In the genomic region with DNA sequence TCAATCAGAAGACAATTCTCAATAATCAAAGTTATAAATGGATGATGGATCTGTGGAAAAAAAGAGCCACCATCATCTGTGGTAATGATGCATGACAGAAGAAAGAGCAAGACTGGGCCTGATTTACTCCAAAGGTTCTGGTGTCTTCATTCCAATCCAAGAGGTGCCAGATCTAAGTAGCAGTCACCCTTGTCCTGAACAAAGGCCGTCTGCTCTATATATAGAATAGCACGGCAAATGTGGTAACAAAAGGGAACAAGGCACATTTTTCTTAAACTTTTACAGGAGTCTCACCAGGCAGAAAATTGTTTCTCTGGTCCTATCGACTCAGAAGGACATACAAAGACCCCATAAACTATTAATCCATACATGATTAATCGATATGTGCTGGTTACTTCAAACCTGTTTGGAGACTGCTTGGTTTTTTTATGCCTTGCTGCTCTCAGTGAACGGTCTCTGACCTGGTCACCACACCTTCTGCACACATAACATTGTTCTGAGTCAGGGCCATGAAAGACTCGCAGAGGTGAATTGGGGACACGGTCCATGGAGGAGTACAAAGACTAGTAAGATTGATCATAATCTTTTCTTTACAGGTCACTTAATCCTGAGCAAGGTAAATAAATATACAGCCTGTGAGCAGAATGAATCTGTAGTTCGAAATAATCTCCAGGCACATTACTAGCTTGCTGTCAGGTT, we compare ENCODE assay signal across 18 mouse cellular contexts. TPM values are rescaled to one million over a fixed set of nuclear protein-coding genes. Genes with fewer than 3 reads are reported as not detected.
DNase-seq lines count a peak whose midpoint lies in the region; ATAC-seq and TF ChIP-seq lines count a peak whose summit lies in the region.
"Had no signal": no experiment of that assay in that cellular context is flagged by ENCODE, and none has a peak within 500 bp of the region (broad histone marks: within the 10 kb centered on the region; RNA-seq: fewer than 3 reads in every experiment).

No protein-coding gene starts in this region.

- H3K27me3 ChIP-seq in heart, embryonic 10.5 days (ENCODE audit: insufficient read depth, poor library complexity, severe bottlenecking) = no peaks in the 10 kb centered on the region
- H3K27me3 ChIP-seq in stomach, postnatal 0 days (ENCODE audit: control insufficient read depth, insufficient read depth, low read length) = no peaks in the 10 kb centered on the region
- H3K27me3 ChIP-seq: embryonic facial prominence, embryonic 15.5 days; stomach, embryonic 15.5 days had no signal

- H3K4me1 ChIP-seq in heart, embryonic 10.5 days = no peaks in the 10 kb centered on the region
- H3K4me1 ChIP-seq in stomach, postnatal 0 days (replicated peaks; ENCODE audit: control insufficient read depth, insufficient read depth) = no peaks in the 10 kb centered on the region
- H3K4me1 ChIP-seq: embryonic facial prominence, embryonic 15.5 days; stomach, embryonic 15.5 days had no signal

- peak overlapping the region; percentile 42; the same call in 1 of the 2 replicates for H3K27ac ChIP-seq in heart, embryonic 10.5 days
- no peak overlapping the region for H3K27ac ChIP-seq in stomach, postnatal 0 days (replicated peaks)
- H3K27ac ChIP-seq: embryonic facial prominence, embryonic 15.5 days; hindbrain, postnatal 0 days; stomach, embryonic 15.5 days had no signal

- WGBS in heart, embryonic 10.5 days = 61% methylated on average over 8 of the region's 8 CpGs
- 45% methylated on average over 8 of the region's 8 CpGs for WGBS in stomach, postnatal 0 days

- H3K4me2 ChIP-seq in stomach, postnatal 0 days (replicated peaks; ENCODE audit: low read depth) = no peak overlapping the region
- H3K4me2 ChIP-seq: embryonic facial prominence, embryonic 15.5 days; midbrain, embryonic 11.5 days; stomach, embryonic 15.5 days had no signal

- H3K4me3 ChIP-seq in heart, embryonic 10.5 days = no peak overlapping the region
- H3K4me3 ChIP-seq in stomach, postnatal 0 days (ENCODE audit: low read depth, low read length) = no peak overlapping the region
- H3K4me3 ChIP-seq: embryonic facial prominence, embryonic 15.5 days; stomach, embryonic 15.5 days had no signal

- no peak for TF ChIP-seq CTCF in stomach, postnatal 0 days (IDR thresholded peaks at IDR 0.05; ENCODE audit: low read depth)

- intact Hi-C loops in gastrocnemius, postnatal 36 days (cut with DNase I) = no loop called here

- no peak overlapping the region for H3K9ac ChIP-seq in stomach, postnatal 0 days (ENCODE audit: low read length)
- H3K9ac ChIP-seq: embryonic facial prominence, embryonic 15.5 days; stomach, embryonic 15.5 days had no signal

- peak; percentile 95 for ATAC-seq in stomach, postnatal 0 days (ENCODE audit: low FRiP score, low TSS enrichment)
- ATAC-seq in megakaryocyte-erythroid progenitor cell, adult 5-6 weeks (replicated peaks; ENCODE audit: low FRiP score, low TSS enrichment, poor library complexity, severe bottlenecking) = no peak
- ATAC-seq: forebrain, embryonic 14.5 days; hindbrain, postnatal 0 days had no signal

- no peaks in the 10 kb centered on the region for H3K36me3 ChIP-seq in heart, embryonic 10.5 days
- no peaks in the 10 kb centered on the region for H3K36me3 ChIP-seq in stomach, postnatal 0 days (ENCODE audit: control insufficient read depth, insufficient read depth, low read length)
- H3K36me3 ChIP-seq: embryonic facial prominence, embryonic 15.5 days; stomach, embryonic 15.5 days had no signal

- TF ChIP-seq EP300 in stomach, postnatal 0 days (optimal IDR thresholded peaks at IDR 0.05) = no peak

- no peak for DNase-seq in heart, embryonic 10.5 days (ENCODE audit: low spot score)
- DNase-seq in heart, adult 18-20 months = no peak
- peak; percentile 51 for DNase-seq in urinary bladder, postnatal 14 days (ENCODE audit: low spot score)
- DNase-seq in urinary bladder, postnatal 10 days (ENCODE audit: low spot score) = no peak
- peak; percentile 26 to 49 for DNase-seq in kidney, postnatal 25 days
- DNase-seq in stomach, postnatal 0 days (ENCODE audit: low spot score) = peak; percentile 67
- no peak for DNase-seq in gastrocnemius, postnatal 36 days
- DNase-seq: adrenal gland, postnatal 36 days; cerebellum, adult 9-10 months; gastrocnemius, postnatal 14 days; thymus, adult 2 months; thymus, postnatal 4 days had no signal

- no peaks in the 10 kb centered on the region for H3K9me3 ChIP-seq in heart, embryonic 10.5 days
- H3K9me3 ChIP-seq in stomach, postnatal 0 days (ENCODE audit: control insufficient read depth, low read length) = no peaks in the 10 kb centered on the region
- H3K9me3 ChIP-seq: embryonic facial prominence, embryonic 15.5 days; stomach, embryonic 15.5 days had no signal

RNA-seq across cellular contexts. Expression of gene Jak2, which starts 35.7 kb away (rescaled TPM):
- polyA plus RNA-seq in heart, embryonic 10.5 days (2016; fragmentation: Nextera tagmentation; extraction: Ambion mirVana) = 7.8 and 8.1 TPM in 2 replicates
- total RNA-seq in heart, adult 18-20 months (2021) = 10 to 100 TPM; 16.2 to 20.1 TPM
- polyA plus RNA-seq in stomach, postnatal 0 days (2015; fragmentation: Nextera tagmentation; extraction: Ambion mirVana) = 6.8 and 7.1 TPM in 2 replicates
- total RNA-seq in megakaryocyte-erythroid progenitor cell, adult 5-6 weeks (2014; fragmentation: Nextera tagmentation) = 45.8 and 57.1 TPM in 2 replicates
- 82.8 and 85.8 TPM in 2 replicates for total RNA-seq in megakaryocyte-erythroid progenitor cell, adult 5-6 weeks (2017)
- 10 to 100 TPM; 29.5 to 30.6 TPM for total RNA-seq in gastrocnemius, postnatal 36 days (2021)

Comparison
In these comparisons a context has a peak if more than half of its experiments do, and no peak if none do; other contexts are left out.
1. DNase-seq: peak in urinary bladder, postnatal 14 days (single experiment), kidney, postnatal 25 days (2 of 2) and stomach, postnatal 0 days (single experiment); none in heart, embryonic 10.5 days (single experiment), heart, adult 18-20 months (0 of 2), urinary bladder, postnatal 10 days (single experiment) and gastrocnemius, postnatal 36 days (0 of 2).